Mouse (Mus musculus) C2C12 (cell line): Measurements from ENCODE around the gene Itch.

Experiments
- CTCF ChIP-seq: IDR thresholded peaks from one replicate; pipeline ENCODE4 v1.5.1; 2011; ENCODE audit not compliant: control insufficient read depth, insufficient read depth, insufficient read length
- MAX ChIP-seq: IDR thresholded peaks from one replicate; pipeline ENCODE4 v1.6.1; 2011; ENCODE audit warnings: mild to moderate bottlenecking, control low read depth
- MYOG ChIP-seq: IDR thresholded peaks from one replicate; pipeline ENCODE4 v1.6.1; 2011; ENCODE audit not compliant: control insufficient read depth, insufficient read length; ENCODE audit errors: extremely low read depth

DNA sequence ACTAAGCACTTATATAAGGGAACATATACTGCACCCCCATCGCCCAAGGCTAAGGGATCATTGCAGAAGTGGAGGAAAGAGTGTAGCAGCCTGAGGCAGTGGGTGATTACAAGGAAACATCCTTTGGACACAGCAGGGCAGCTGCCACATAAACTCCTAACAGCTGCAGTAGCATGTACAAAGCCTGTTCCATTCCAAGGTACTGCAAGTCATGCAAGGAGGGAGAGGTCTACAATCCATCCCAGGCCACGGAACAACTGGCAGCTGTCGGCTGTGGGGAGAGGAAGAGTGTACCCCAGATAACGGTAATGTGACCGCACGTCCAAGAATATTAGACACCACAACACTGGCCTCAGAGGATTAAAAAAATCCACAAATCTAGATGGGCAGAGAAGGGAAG lies 132.2 kb downstream of the Itch start:
- TF ChIP-seq CTCF = no peak
- TF ChIP-seq MAX = no peak
- no peak for TF ChIP-seq MYOG
